Mouse (Mus musculus) forebrain, embryonic 14.5 days (tissue): ENCODE data around the gene Gm26620. TPM values are rescaled to one million over a fixed set of nuclear protein-coding genes. Genes with fewer than 3 reads are reported as not detected.

ENCODE experiments used
- ATAC-seq: fragments of 200-750 bp; cut with Nextera tagmentation; 2 replicates; pipeline ENCODE4 v1.8.0; 2017; ENCODE audit warnings: mild to moderate bottlenecking, moderate library complexity
- DNase-seq: peaks from one replicate; pipeline ENCODE4 v3.0.0-alpha.2; 2015; ENCODE audit warnings: low spot score
- H3K27ac ChIP-seq: fragments of 300-500 bp; sonication (generic); 2 replicates; pipeline ENCODE4 v1.5.1; 2014; ENCODE audit warnings: low read depth, mild to moderate bottlenecking, control low read depth, low read length, moderate library complexity
- H3K27me3 ChIP-seq: fragments of 300-500 bp; sonication (generic); replicated peaks from 2 replicates; pipeline ENCODE4 v1.6.1; 2014; ENCODE audit warnings: low read length, control low read depth, mixed read lengths; ENCODE audit not compliant: control insufficient read depth, insufficient read depth
- H3K36me3 ChIP-seq: fragments of 300-500 bp; sonication (generic); 2 replicates; pipeline ENCODE4 v1.6.1; 2014; ENCODE audit warnings: low read length, control low read depth; ENCODE audit not compliant: control insufficient read depth, insufficient read depth
- H3K4me1 ChIP-seq: fragments of 300-500 bp; sonication (generic); 2 replicates; pipeline ENCODE4 v1.6.1; 2014; ENCODE audit warnings: antibody characterized with exemption, low read length, control low read depth; ENCODE audit not compliant: control insufficient read depth, insufficient read depth
- H3K4me2 ChIP-seq: fragments of 300-500 bp; sonication (generic); 2 replicates; pipeline ENCODE4 v1.6.1; 2014; ENCODE audit warnings: mild to moderate bottlenecking, control low read depth, low read length
- H3K4me3 ChIP-seq: fragments of 300-500 bp; sonication (generic); 2 replicates; pipeline ENCODE4 v1.5.1; 2014; ENCODE audit warnings: low read depth, low read length, control low read depth
- H3K9ac ChIP-seq: fragments of 300-500 bp; sonication (generic); 2 replicates; pipeline ENCODE4 v1.6.1; 2014; ENCODE audit warnings: mild to moderate bottlenecking, low read length, control low read depth, moderate library complexity
- H3K9me3 ChIP-seq: fragments of 300-500 bp; sonication (generic); replicated peaks from 2 replicates; pipeline ENCODE4 v1.6.1; 2016; ENCODE audit warnings: low read length, control low read depth, mixed read lengths; ENCODE audit not compliant: control insufficient read depth
- WGBS: fragments of 180-500 bp; shearing (Covaris S2); extraction: QIAGEN DNeasy Blood & Tissue Kit; methylation state at CpG from one replicate; pipeline ENCODE4 v1.1.7; 2014; 5-methylcytosine and 5-hydroxymethylcytosine counted together
- polyA plus RNA-seq: library from polyadenylated mRNA; unstranded; fragments of >200 nt; fragmentation: Nextera tagmentation; extraction: Ambion mirVana; gene quantifications from 2 replicates; pipeline ENCODE4 v1.2.1, GENCODE M21; 2014

Gene Gm26620
- polyA plus RNA-seq, 1 experiment from 2014 or later: 0.29 TPM

GRCm38 (mm10) chr1:170884390-170884789, 475 bp upstream of the Gm26620 start:
- Histone ChIP-seq H3K4me2 (peak overlapping the region; percentile 78), H3K9ac (peak overlapping the region; percentile 93), H3K4me1 (peaks cover 7% of the 10 kb centered on the region; the same call in 1 of the 2 replicates), H3K4me3 (peak overlapping the region; percentile 93), H3K27ac (no peak overlapping the region), H3K9me3 (no peaks in the 10 kb centered on the region), H3K36me3 (peaks cover 13% of the 10 kb centered on the region), H3K27me3 (no peaks in the 10 kb centered on the region)
- DNase-seq: no peak
- WGBS: 30% methylated on average over 8 of the region's 8 CpGs
- peak; percentile 27 for ATAC-seq

GRCm38 (mm10) chr1:170886044-170886458, 1.2 kb downstream of the Gm26620 start:
- Histone ChIP-seq H3K4me1 (peaks cover 7% of the 10 kb centered on the region; the same call in 1 of the 2 replicates), H3K27me3 (no peaks in the 10 kb centered on the region), H3K4me2 (no peak overlapping the region), H3K9me3 (no peaks in the 10 kb centered on the region), H3K4me3 (no peak overlapping the region), H3K36me3 (no peaks in the 10 kb centered on the region), H3K9ac (no peak overlapping the region), H3K27ac (no peak overlapping the region)
- DNase-seq: no peak
- WGBS: 61% methylated on average over 6 of the region's 6 CpGs
- no peak for ATAC-seq

GRCm38 (mm10) chr1:170889310-170889709, 4.4 kb downstream of the Gm26620 start:
- no peak overlapping the region for H3K4me2 ChIP-seq
- no peak overlapping the region for H3K27ac ChIP-seq
- DNase-seq: no peak
- H3K27me3 ChIP-seq: 0 out of 2 replicates have a peak, but pooled peaks cover 3% of the 10 kb centered on the region
- WGBS: 84% methylated on average over 4 of the region's 4 CpGs
- H3K36me3 ChIP-seq: no peaks in the 10 kb centered on the region
- H3K4me3 ChIP-seq: no peak overlapping the region
- H3K9ac ChIP-seq: no peak overlapping the region
- ATAC-seq: no peak
- H3K9me3 ChIP-seq: no peaks in the 10 kb centered on the region
- peaks cover 5% of the 10 kb centered on the region; the same call in 1 of the 2 replicates for H3K4me1 ChIP-seq

GRCm38 (mm10) chr1:170891646-170892045, 6.8 kb downstream of the Gm26620 start:
- Histone ChIP-seq H3K9me3 (no peaks in the 10 kb centered on the region), H3K4me1 (no peaks in the 10 kb centered on the region), H3K36me3 (no peaks in the 10 kb centered on the region), H3K27me3 (0 out of 2 replicates have a peak, but pooled peaks cover 3% of the 10 kb centered on the region), H3K4me2 (no peak overlapping the region), H3K4me3 (no peak overlapping the region), H3K27ac (no peak overlapping the region), H3K9ac (no peak overlapping the region)
- no peak for DNase-seq
- 80% methylated on average over 2 of the region's 2 CpGs for WGBS
- no peak for ATAC-seq

GRCm38 (mm10) chr1:170892279-170892678, 7.4 kb downstream of the Gm26620 start:
- ATAC-seq (no peak), DNase-seq (no peak)
- Histone ChIP-seq H3K4me1 (no peaks in the 10 kb centered on the region), H3K9ac (no peak overlapping the region), H3K4me2 (no peak overlapping the region), H3K9me3 (no peaks in the 10 kb centered on the region), H3K36me3 (no peaks in the 10 kb centered on the region), H3K27me3 (0 out of 2 replicates have a peak, but pooled peaks cover 3% of the 10 kb centered on the region), H3K4me3 (no peak overlapping the region), H3K27ac (no peak overlapping the region)
- WGBS: 57% methylated on average over 1 of the region's 1 CpGs

- H3K4me3 ChIP-seq: no peak overlapping the region
- no peak overlapping the region for H3K4me2 ChIP-seq
- DNase-seq (peak; percentile 80), ATAC-seq (no peak)
- H3K9ac ChIP-seq: no peak overlapping the region
- no peaks in the 10 kb centered on the region for H3K36me3 ChIP-seq
- 0 out of 2 replicates have a peak, but pooled peaks cover 3% of the 10 kb centered on the region for H3K27me3 ChIP-seq
- no peak overlapping the region for H3K27ac ChIP-seq
- WGBS: 65% methylated on average over 9 of the region's 9 CpGs
- H3K4me1 ChIP-seq: no peaks in the 10 kb centered on the region
- H3K9me3 ChIP-seq: no peaks in the 10 kb centered on the region
These were observed 10.0 kb downstream of the Gm26620 start for GRCm38 (mm10) chr1:170894603-170895602.

- DNase-seq: no peak
- no peak for ATAC-seq
- H3K36me3 ChIP-seq: no peaks in the 10 kb centered on the region
- no peaks in the 10 kb centered on the region for H3K4me1 ChIP-seq
- no peak overlapping the region for H3K4me2 ChIP-seq
- no peak overlapping the region for H3K4me3 ChIP-seq
- 0 out of 2 replicates have a peak, but pooled peaks cover 3% of the 10 kb centered on the region for H3K27me3 ChIP-seq
- H3K9ac ChIP-seq: no peak overlapping the region
- H3K9me3 ChIP-seq: no peaks in the 10 kb centered on the region
- H3K27ac ChIP-seq: no peak overlapping the region
- WGBS: 87% methylated on average over 5 of the region's 5 CpGs
These were observed 11.9 kb downstream of the Gm26620 start for GRCm38 (mm10) chr1:170896651-170897281.

GRCm38 (mm10) chr1:170898413-170899075, 13.7 kb downstream of the Gm26620 start:
- Histone ChIP-seq H3K4me2 (no peak overlapping the region), H3K4me3 (no peak overlapping the region), H3K36me3 (no peaks in the 10 kb centered on the region), H3K9me3 (no peaks in the 10 kb centered on the region), H3K27me3 (0 out of 2 replicates have a peak, but pooled peaks cover 3% of the 10 kb centered on the region), H3K27ac (no peak overlapping the region), H3K4me1 (no peaks in the 10 kb centered on the region), H3K9ac (no peak overlapping the region)
- ATAC-seq (no peak), DNase-seq (no peak)
- 84% methylated on average over 16 of the region's 16 CpGs for whole genome bisulfite sequencing
